Mouse (Mus musculus) heart, postnatal 0 days (tissue): ENCODE measurements around the gene Rtl10. TPM values are rescaled to one million over a fixed set of nuclear protein-coding genes. Genes with fewer than 3 reads are reported as not detected.

Experiments used
- ATAC-seq: fragments of 200-750 bp; cut with Nextera tagmentation; 2 replicates; pipeline ENCODE4 v1.8.0; 2017; ENCODE audit warnings: low read depth, moderate number of reproducible peaks, moderate library complexity; ENCODE audit not compliant: insufficient read depth
- DNase-seq: peaks from one replicate; pipeline ENCODE4 v3.0.0-alpha.2; 2016; ENCODE audit warnings: low spot score
- H3K27ac ChIP-seq: fragments of 300-500 bp; sonication (generic); 2 replicates; pipeline ENCODE4 v1.5.1; 2014; ENCODE audit warnings: low read depth, mild to moderate bottlenecking
- H3K27me3 ChIP-seq: fragments of 300-500 bp; sonication (generic); 2 replicates; pipeline ENCODE4 v1.6.1; 2014; ENCODE audit warnings: low read length, mixed read lengths; ENCODE audit not compliant: control insufficient read depth, insufficient read depth
- H3K36me3 ChIP-seq: fragments of 300-500 bp; sonication (generic); replicated peaks from 2 replicates; pipeline ENCODE4 v1.6.1; 2014; ENCODE audit warnings: low read length, mixed read lengths; ENCODE audit not compliant: control insufficient read depth, insufficient read depth
- H3K4me1 ChIP-seq: fragments of 300-500 bp; sonication (generic); 2 replicates; pipeline ENCODE4 v1.6.1; 2014; ENCODE audit warnings: antibody characterized with exemption; ENCODE audit not compliant: control insufficient read depth, insufficient read depth
- H3K4me2 ChIP-seq: fragments of 300-500 bp; sonication (generic); 2 replicates; pipeline ENCODE4 v1.6.1; 2014; ENCODE audit warnings: low read depth, mild to moderate bottlenecking, low read length, moderate library complexity
- H3K4me3 ChIP-seq: fragments of 300-500 bp; sonication (generic); 2 replicates; pipeline ENCODE4 v1.5.1; 2014; ENCODE audit warnings: low read depth, low read length
- H3K9ac ChIP-seq: fragments of 300-500 bp; sonication (generic); replicated peaks from 2 replicates; pipeline ENCODE4 v1.6.1; 2014; ENCODE audit warnings: low read depth, low read length, mixed read lengths
- H3K9me3 ChIP-seq: fragments of 300-500 bp; sonication (generic); replicated peaks from 2 replicates; pipeline ENCODE4 v1.6.1; 2016; ENCODE audit warnings: low read length; ENCODE audit not compliant: control insufficient read depth
- CTCF ChIP-seq: IDR thresholded peaks from 2 replicates; pipeline ENCODE4 v1.5.1; 2016; ENCODE audit warnings: antibody characterized with exemption, control low read depth, low read depth
- EP300 ChIP-seq: IDR thresholded peaks from 2 replicates; pipeline ENCODE4 v1.6.1; 2016; ENCODE audit warnings: antibody characterized with exemption, low read depth
- WGBS: fragments of 180-500 bp; shearing (Covaris S2); extraction: QIAGEN DNeasy Blood & Tissue Kit; methylation state at CpG from one replicate; pipeline ENCODE4 v1.1.7; 2014; 5-methylcytosine and 5-hydroxymethylcytosine counted together
- polyA plus RNA-seq: library from polyadenylated mRNA; unstranded; fragments of >200 nt; fragmentation: Nextera tagmentation; extraction: Ambion mirVana; gene quantifications from 2 replicates; pipeline ENCODE4 v1.2.1, GENCODE M21; 2015
- total RNA-seq: library from RNA; depleted of rRNA; stranded (reverse); fragments of >200 nt; gene quantifications from 2 replicates; pipeline ENCODE4 v1.2.3, GENCODE M21; 2014; ENCODE audit warnings: low replicate concordance; rRNA removed

Gene Rtl10
- total and polyA plus RNA-seq, 2 experiments from 2014 or later = 0.42 to 0.94 TPM

- no peak overlapping the region for H3K4me2 ChIP-seq
- no peaks in the 10 kb centered on the region for H3K36me3 ChIP-seq
- H3K27ac ChIP-seq = no peak overlapping the region
- peak; percentile 49 for DNase-seq
- no peaks in the 10 kb centered on the region for H3K4me1 ChIP-seq
- H3K9me3 ChIP-seq = no peaks in the 10 kb centered on the region
- no peak overlapping the region for H3K9ac ChIP-seq
- ATAC-seq = peak; percentile 80
- no peaks in the 10 kb centered on the region; the same call in 1 of the 2 replicates for H3K27me3 ChIP-seq
- no peak overlapping the region for H3K4me3 ChIP-seq
- no peak for TF ChIP-seq EP300
- TF ChIP-seq CTCF = no peak
- WGBS = 23% methylated on average over 8 of the region's 8 CpGs
These were observed 44.6 kb downstream of the Rtl10 start for GRCm38 (mm10) chr16:18543151-18543829.

GRCm38 (mm10) chr16:18547891-18548290, 49.2 kb downstream of the Rtl10 start:
- H3K4me1 ChIP-seq = peaks cover 7% of the 10 kb centered on the region; the same call in 1 of the 2 replicates
- H3K9ac ChIP-seq = no peak overlapping the region
- no peak overlapping the region for H3K4me3 ChIP-seq
- ATAC-seq (no peak), DNase-seq (no peak)
- H3K9me3 ChIP-seq = no peaks in the 10 kb centered on the region
- no peaks in the 10 kb centered on the region for H3K36me3 ChIP-seq
- no peak overlapping the region for H3K27ac ChIP-seq
- no peak overlapping the region for H3K4me2 ChIP-seq
- TF ChIP-seq CTCF = no peak
- no peak for TF ChIP-seq EP300
- 65% methylated on average over 5 of the region's 5 CpGs for WGBS
- peaks cover 6% of the 10 kb centered on the region; the same call in 1 of the 2 replicates for H3K27me3 ChIP-seq

Other genes with a start within 250 kb of the Rtl10 start
- gene Gm49776, start 240.6 kb upstream of the Rtl10 start, total RNA-seq = not detected in 2 replicates
- 0.82 TPM in 1 of 2 replicates, not detected in the other for gene Gm49776, start 240.6 kb upstream of the Rtl10 start, polyA plus RNA-seq
- gene Dgcr8, start 209.7 kb upstream of the Rtl10 start, total RNA-seq = 23.4 and 23.5 TPM in 2 replicates
- gene Dgcr8, start 209.7 kb upstream of the Rtl10 start, polyA plus RNA-seq = 8.9 and 9.6 TPM in 2 replicates
- gene Tango2, start 150.8 kb upstream of the Rtl10 start, total RNA-seq = 55.3 and 56.9 TPM in 2 replicates
- 65.8 and 69.0 TPM in 2 replicates for gene Tango2, start 150.8 kb upstream of the Rtl10 start, polyA plus RNA-seq
- 62.1 and 95.5 TPM in 2 replicates for gene Arvcf, start 150.7 kb upstream of the Rtl10 start, total RNA-seq
- gene Arvcf, start 150.7 kb upstream of the Rtl10 start, polyA plus RNA-seq = 22.5 and 22.6 TPM in 2 replicates
- 12.7 and 14.7 TPM in 2 replicates for gene Txnrd2, start 72.5 kb upstream of the Rtl10 start, total RNA-seq
- 40.0 and 41.2 TPM in 2 replicates for gene Txnrd2, start 72.5 kb upstream of the Rtl10 start, polyA plus RNA-seq
- 160 and 168 TPM in 2 replicates for gene Comt, start 72.0 kb upstream of the Rtl10 start, total RNA-seq
- 155 and 158 TPM in 2 replicates for gene Comt, start 72.0 kb upstream of the Rtl10 start, polyA plus RNA-seq
- gene Gnb1l, start 188 bp upstream of the Rtl10 start, total RNA-seq = 0.43 and 2.2 TPM in 2 replicates
- 7.5 and 8.5 TPM in 2 replicates for gene Gnb1l, start 188 bp upstream of the Rtl10 start, polyA plus RNA-seq
- 2.1 TPM in 1 of 2 replicates, not detected in the other for gene Tbx1, start 91.8 kb downstream of the Rtl10 start, total RNA-seq
- gene Tbx1, start 91.8 kb downstream of the Rtl10 start, polyA plus RNA-seq = 0.11 and 0.14 TPM in 2 replicates
- gene Gp1bb, start 123.5 kb downstream of the Rtl10 start, total RNA-seq = 2.1 and 5.4 TPM in 2 replicates
- gene Gp1bb, start 123.5 kb downstream of the Rtl10 start, polyA plus RNA-seq = 3.0 TPM in 2 replicates
- gene Gm49601, start 127.5 kb downstream of the Rtl10 start, total RNA-seq = not detected in 2 replicates
- 0.32 and 0.34 TPM in 2 replicates for gene Gm49601, start 127.5 kb downstream of the Rtl10 start, polyA plus RNA-seq
- 8.7 and 12.3 TPM in 2 replicates for gene Sept5, start 131.1 kb downstream of the Rtl10 start, total RNA-seq
- 3.8 and 5.5 TPM in 2 replicates for gene Sept5, start 131.1 kb downstream of the Rtl10 start, polyA plus RNA-seq